Mouse (Mus musculus): ENCODE results near the gene Gamt. TPM values are rescaled to one million over a fixed set of nuclear protein-coding genes. Genes with fewer than 3 reads are reported as not detected.
"Not testable (repeated sequence)": the region's sequence is repeated elsewhere in the genome, so short reads cannot be mapped to it uniquely, and the experiment has no call there.

The Gamt gene
- polyA plus RNA-seq, 1 experiment from 2014 or later = 31.8 TPM

GRCm38 (mm10) chr10:80248437-80248836, 12.4 kb downstream of the Gamt start:
- H3K27me3 ChIP-seq (replicated peaks; ENCODE audit: control insufficient read depth, insufficient read depth, low read length); H3K27ac ChIP-seq (ENCODE audit: low read depth, low read length); H3K9me3 ChIP-seq (ENCODE audit: control insufficient read depth, low read length); H3K9ac ChIP-seq (ENCODE audit: low read depth, low read length); H3K36me3 ChIP-seq (ENCODE audit: control insufficient read depth, insufficient read depth, low read length); ATAC-seq: not testable (repeated sequence)
- peaks cover 17% of the 10 kb centered on the region for H3K4me1 ChIP-seq (ENCODE audit: control insufficient read depth, insufficient read depth, low read depth, low read length)
- H3K4me2 ChIP-seq (ENCODE audit: low read length) = peak overlapping the region; percentile 48
- 50% methylated on average over 3 of the region's 3 CpGs for WGBS
- peak overlapping the region; percentile 81 for H3K4me3 ChIP-seq (ENCODE audit: low read length)

GRCm38 (mm10) chr10:80247849-80248248, 13.0 kb downstream of the Gamt start:
- H3K36me3 ChIP-seq (ENCODE audit: control insufficient read depth, insufficient read depth, low read length) = peaks cover 11% of the 10 kb centered on the region; the same call in 1 of the 2 replicates
- no peaks in the 10 kb centered on the region for H3K9me3 ChIP-seq (ENCODE audit: control insufficient read depth, low read length)
- 38% methylated on average over 6 of the region's 6 CpGs for WGBS
- no peak overlapping the region for H3K9ac ChIP-seq (ENCODE audit: low read depth, low read length)
- no peaks in the 10 kb centered on the region for H3K27me3 ChIP-seq (replicated peaks; ENCODE audit: control insufficient read depth, insufficient read depth, low read length)
- ATAC-seq = no peak
- no peak overlapping the region for H3K27ac ChIP-seq (ENCODE audit: low read depth, low read length)
- 0 out of 2 replicates have a peak overlapping the region, but pooled peaks have one; percentile 11 for H3K4me2 ChIP-seq (ENCODE audit: low read length)
- no peak overlapping the region for H3K4me3 ChIP-seq (ENCODE audit: low read length)
- H3K4me1 ChIP-seq (ENCODE audit: control insufficient read depth, insufficient read depth, low read depth, low read length) = peaks cover 17% of the 10 kb centered on the region

- Histone ChIP-seq H3K4me3 (ENCODE audit: low read length) (no peak overlapping the region), H3K4me1 (ENCODE audit: control insufficient read depth, insufficient read depth, low read depth, low read length) (peaks cover 14% of the 10 kb centered on the region), H3K36me3 (ENCODE audit: control insufficient read depth, insufficient read depth, low read length) (peaks cover 23% of the 10 kb centered on the region), H3K9ac (ENCODE audit: low read depth, low read length) (peak overlapping the region; percentile 28; the same call in 1 of the 2 replicates), H3K27ac (ENCODE audit: low read depth, low read length) (no peak overlapping the region), H3K4me2 (ENCODE audit: low read length) (no peak overlapping the region), H3K9me3 (ENCODE audit: control insufficient read depth, low read length) (no peaks in the 10 kb centered on the region), H3K27me3 (replicated peaks; ENCODE audit: control insufficient read depth, insufficient read depth, low read length) (no peaks in the 10 kb centered on the region)
- no peak for ATAC-seq
- 7% methylated on average over 4 of the region's 4 CpGs for WGBS
Measured at GRCm38 (mm10) chr10:80245600-80245999, 15.2 kb downstream of the Gamt start.

GRCm38 (mm10) chr10:80244791-80245399, 15.9 kb downstream of the Gamt start:
- Histone ChIP-seq H3K27me3 (replicated peaks; ENCODE audit: control insufficient read depth, insufficient read depth, low read length) (no peaks in the 10 kb centered on the region), H3K9me3 (ENCODE audit: control insufficient read depth, low read length) (no peaks in the 10 kb centered on the region), H3K36me3 (ENCODE audit: control insufficient read depth, insufficient read depth, low read length) (peaks cover 23% of the 10 kb centered on the region), H3K4me3 (ENCODE audit: low read length) (no peak overlapping the region), H3K4me2 (ENCODE audit: low read length) (no peak overlapping the region), H3K9ac (ENCODE audit: low read depth, low read length) (no peak overlapping the region), H3K4me1 (ENCODE audit: control insufficient read depth, insufficient read depth, low read depth, low read length) (peaks cover 7% of the 10 kb centered on the region), H3K27ac (ENCODE audit: low read depth, low read length) (no peak overlapping the region)
- 22% methylated on average over 5 of the region's 5 CpGs for WGBS
- no peak for ATAC-seq

- Histone ChIP-seq H3K4me1 (ENCODE audit: control insufficient read depth, insufficient read depth, low read depth, low read length) (peaks cover 5% of the 10 kb centered on the region), H3K9me3 (ENCODE audit: control insufficient read depth, low read length) (no peaks in the 10 kb centered on the region), H3K36me3 (ENCODE audit: control insufficient read depth, insufficient read depth, low read length) (peaks cover 26% of the 10 kb centered on the region), H3K4me2 (ENCODE audit: low read length) (no peak overlapping the region), H3K27ac (ENCODE audit: low read depth, low read length) (no peak overlapping the region), H3K9ac (ENCODE audit: low read depth, low read length) (no peak overlapping the region), H3K27me3 (replicated peaks; ENCODE audit: control insufficient read depth, insufficient read depth, low read length) (no peaks in the 10 kb centered on the region), H3K4me3 (ENCODE audit: low read length) (no peak overlapping the region)
- no peak for ATAC-seq
- 81% methylated on average over 3 of the region's 3 CpGs for WGBS
Measured at GRCm38 (mm10) chr10:80242607-80243006, 18.2 kb downstream of the Gamt start.

- Histone ChIP-seq H3K27me3 (replicated peaks; ENCODE audit: control insufficient read depth, insufficient read depth, low read length) (no peaks in the 10 kb centered on the region), H3K4me1 (ENCODE audit: control insufficient read depth, insufficient read depth, low read depth, low read length) (peaks cover 5% of the 10 kb centered on the region), H3K9me3 (ENCODE audit: control insufficient read depth, low read length) (no peaks in the 10 kb centered on the region), H3K9ac (ENCODE audit: low read depth, low read length) (no peak overlapping the region), H3K36me3 (ENCODE audit: control insufficient read depth, insufficient read depth, low read length) (peaks cover 26% of the 10 kb centered on the region), H3K4me3 (ENCODE audit: low read length) (no peak overlapping the region), H3K27ac (ENCODE audit: low read depth, low read length) (no peak overlapping the region), H3K4me2 (ENCODE audit: low read length) (no peak overlapping the region)
- ATAC-seq = no peak
- WGBS = 53% methylated on average over 9 of the region's 9 CpGs
Measured at GRCm38 (mm10) chr10:80242088-80242487, 18.7 kb downstream of the Gamt start.

- no peak for ATAC-seq
- Histone ChIP-seq H3K9ac (ENCODE audit: low read depth, low read length) (no peak overlapping the region), H3K27me3 (replicated peaks; ENCODE audit: control insufficient read depth, insufficient read depth, low read length) (no peaks in the 10 kb centered on the region), H3K4me2 (ENCODE audit: low read length) (no peak overlapping the region), H3K4me3 (ENCODE audit: low read length) (no peak overlapping the region), H3K4me1 (ENCODE audit: control insufficient read depth, insufficient read depth, low read depth, low read length) (no peaks in the 10 kb centered on the region), H3K9me3 (ENCODE audit: control insufficient read depth, low read length) (no peaks in the 10 kb centered on the region), H3K27ac (ENCODE audit: low read depth, low read length) (no peak overlapping the region), H3K36me3 (ENCODE audit: control insufficient read depth, insufficient read depth, low read length) (peaks cover 33% of the 10 kb centered on the region)
- WGBS = 82% methylated on average over 6 of the region's 6 CpGs
Measured at GRCm38 (mm10) chr10:80239791-80240190, 21.0 kb downstream of the Gamt start.

- Histone ChIP-seq H3K4me3 (ENCODE audit: low read length) (no peak overlapping the region), H3K9me3 (ENCODE audit: control insufficient read depth, low read length) (no peaks in the 10 kb centered on the region), H3K9ac (ENCODE audit: low read depth, low read length) (no peak overlapping the region), H3K27me3 (replicated peaks; ENCODE audit: control insufficient read depth, insufficient read depth, low read length) (no peaks in the 10 kb centered on the region), H3K36me3 (ENCODE audit: control insufficient read depth, insufficient read depth, low read length) (peaks cover 26% of the 10 kb centered on the region), H3K4me1 (ENCODE audit: control insufficient read depth, insufficient read depth, low read depth, low read length) (peaks cover 2% of the 10 kb centered on the region), H3K27ac (ENCODE audit: low read depth, low read length) (no peak overlapping the region), H3K4me2 (ENCODE audit: low read length) (no peak overlapping the region)
- WGBS = 94% methylated on average over 3 of the region's 3 CpGs
- ATAC-seq = no peak
Measured at GRCm38 (mm10) chr10:80238306-80238705, 22.5 kb downstream of the Gamt start.

- no peak overlapping the region for H3K27ac ChIP-seq (ENCODE audit: low read depth, low read length)
- no peaks in the 10 kb centered on the region for H3K27me3 ChIP-seq (replicated peaks; ENCODE audit: control insufficient read depth, insufficient read depth, low read length)
- no peak overlapping the region for H3K4me3 ChIP-seq (ENCODE audit: low read length)
- ATAC-seq = no peak
- H3K9me3 ChIP-seq (ENCODE audit: control insufficient read depth, low read length) = no peaks in the 10 kb centered on the region
- WGBS = 88% methylated on average over 4 of the region's 4 CpGs
- H3K4me1 ChIP-seq (ENCODE audit: control insufficient read depth, insufficient read depth, low read depth, low read length) = peaks cover 10% of the 10 kb centered on the region
- H3K4me2 ChIP-seq (ENCODE audit: low read length) = no peak overlapping the region
- H3K36me3 ChIP-seq (ENCODE audit: control insufficient read depth, insufficient read depth, low read length) = peaks cover 24% of the 10 kb centered on the region
- no peak overlapping the region for H3K9ac ChIP-seq (ENCODE audit: low read depth, low read length)
Measured at GRCm38 (mm10) chr10:80237020-80237419, 23.8 kb downstream of the Gamt start.
